Mouse (Mus musculus) cerebellum, adult 11-12 months (tissue): ENCODE data around the gene 4931428L18Rik.
A peak's percentile ranks its signal among the peaks of the same experiment; 100 is the strongest.

Experiments
- DNase-seq: peaks from one replicate; pipeline ENCODE4 v3.0.0; 2022

4931428L18Rik gene

GRCm38 (mm10) chr1:31150546-31150945 lies 71.9 kb downstream of the 4931428L18Rik start:
- no peak for DNase-seq

GRCm38 (mm10) chr1:31149671-31150070 lies 72.8 kb downstream of the 4931428L18Rik start:
- no peak for DNase-seq

- no peak for DNase-seq
Observed at GRCm38 (mm10) chr1:31143571-31143970, 78.9 kb downstream of the 4931428L18Rik start.

- no peak for DNase-seq
Observed at GRCm38 (mm10) chr1:31142288-31143094, 80.0 kb downstream of the 4931428L18Rik start.

GRCm38 (mm10) chr1:31138387-31138786 lies 84.1 kb downstream of the 4931428L18Rik start:
- DNase-seq: no peak

- no peak for DNase-seq
Observed at GRCm38 (mm10) chr1:31113466-31113865, 109.0 kb downstream of the 4931428L18Rik start.

- no peak for DNase-seq
Observed at GRCm38 (mm10) chr1:31107961-31108360, 114.5 kb downstream of the 4931428L18Rik start.

- DNase-seq: peak; percentile 3
Observed at GRCm38 (mm10) chr1:31102863-31103657, 119.4 kb downstream of the 4931428L18Rik start.

- no peak for DNase-seq
Observed at GRCm38 (mm10) chr1:31102280-31102679, 120.2 kb downstream of the 4931428L18Rik start.

GRCm38 (mm10) chr1:31097208-31097607 lies 125.3 kb downstream of the 4931428L18Rik start:
- no peak for DNase-seq

- no peak for DNase-seq
Observed at GRCm38 (mm10) chr1:31096466-31096793, 126.1 kb downstream of the 4931428L18Rik start.

GRCm38 (mm10) chr1:31095706-31096465 lies 126.6 kb downstream of the 4931428L18Rik start:
- DNase-seq: no peak

- DNase-seq: no peak
Observed at GRCm38 (mm10) chr1:31094792-31095191, 127.7 kb downstream of the 4931428L18Rik start.

- DNase-seq: no peak
Observed at GRCm38 (mm10) chr1:31093939-31094338, 128.5 kb downstream of the 4931428L18Rik start.

- DNase-seq: no peak
Observed at GRCm38 (mm10) chr1:31088686-31089085, 133.8 kb downstream of the 4931428L18Rik start.

- no peak for DNase-seq
Observed at GRCm38 (mm10) chr1:31072523-31073370, 149.7 kb downstream of the 4931428L18Rik start.

GRCm38 (mm10) chr1:31071209-31071608 lies 151.3 kb downstream of the 4931428L18Rik start:
- DNase-seq: no peak

- no peak for DNase-seq
Observed at GRCm38 (mm10) chr1:31064817-31065740, 157.4 kb downstream of the 4931428L18Rik start.

GRCm38 (mm10) chr1:31059806-31060205 lies 162.7 kb downstream of the 4931428L18Rik start:
- no peak for DNase-seq

- DNase-seq: no peak
Observed at GRCm38 (mm10) chr1:31058861-31059351, 163.6 kb downstream of the 4931428L18Rik start.

- no peak for DNase-seq
Observed at GRCm38 (mm10) chr1:31058196-31058595, 164.3 kb downstream of the 4931428L18Rik start.
